Mouse (Mus musculus) spleen, adult 2 months (tissue): ENCODE measurements around the gene Apeh.

Experiments
- CTCF ChIP-seq: fragments of 200-500 bp; IDR thresholded peaks from 2 replicates; pipeline ENCODE4 v1.5.1; 2011; ENCODE audit warnings: mild to moderate bottlenecking, inconsistent platforms; ENCODE audit not compliant: insufficient read depth, insufficient read length, insufficient replicate concordance; ENCODE audit errors: extremely low read depth
- POLR2A ChIP-seq: fragments of 200-500 bp; IDR thresholded peaks from 2 replicates; pipeline ENCODE4 v1.6.1; 2011; ENCODE audit warnings: low read depth, low read length, inconsistent platforms

- TF ChIP-seq POLR2A (no peak), CTCF (no peak)
Measured at GRCm38 (mm10) chr9:108095949-108096712, 1.7 kb upstream of the Apeh start.
